Mouse (Mus musculus): Measurements from ENCODE around the gene Plagl1. TPM values are rescaled to one million over a fixed set of nuclear protein-coding genes. Genes with fewer than 3 reads are reported as not detected.

Gene Plagl1
- polyA plus RNA-seq, 1 experiment from 2014 or later = 466 TPM

DNA sequence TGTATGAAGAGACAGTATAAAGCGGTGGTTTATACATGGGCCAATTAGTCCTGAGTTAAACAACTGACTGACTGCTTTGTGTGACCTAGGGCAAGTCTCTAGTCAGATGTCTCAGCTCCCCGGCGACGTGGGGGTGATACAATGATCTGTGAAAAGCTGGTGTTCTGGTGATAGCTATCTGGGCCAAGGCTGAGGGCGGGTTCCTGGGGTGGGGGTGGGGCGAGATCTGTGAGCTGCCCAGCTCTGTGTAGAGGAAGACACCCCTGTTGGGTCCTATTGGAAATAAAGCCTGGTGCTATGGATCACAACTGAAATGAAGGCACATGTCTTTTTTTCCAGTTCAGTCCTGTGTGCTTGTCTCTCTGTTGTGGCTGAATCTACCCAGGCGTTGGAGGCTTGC lies 3.2 kb downstream of the Plagl1 start:
- H3K36me3 ChIP-seq (ENCODE audit: control insufficient read depth, insufficient read depth, low read length) = no peaks in the 10 kb centered on the region
- no peak; the same call in 1 of the 2 replicates for ATAC-seq (ENCODE audit: insufficient number of reproducible peaks, insufficient read depth, low FRiP score, low read depth)
- no peaks in the 10 kb centered on the region for H3K27me3 ChIP-seq (ENCODE audit: control insufficient read depth, insufficient read depth, low read length)
- H3K9ac ChIP-seq (replicated peaks; ENCODE audit: low read depth, low read length) = no peak overlapping the region
- H3K27ac ChIP-seq (ENCODE audit: low read length) = no peak overlapping the region
- no peaks in the 10 kb centered on the region for H3K9me3 ChIP-seq (ENCODE audit: control insufficient read depth, low read depth, low read length)
- WGBS = 38% methylated on average over 7 of the region's 7 CpGs
- H3K4me1 ChIP-seq (ENCODE audit: control insufficient read depth, insufficient read depth, low read length) = 0 out of 2 replicates have a peak, but pooled peaks cover 5% of the 10 kb centered on the region
- H3K4me2 ChIP-seq (replicated peaks; ENCODE audit: low read depth, low read length) = no peak overlapping the region
- H3K4me3 ChIP-seq (ENCODE audit: low read depth, low read length) = no peak overlapping the region

GRCm38 (mm10) chr10:13065129-13065752 lies 4.9 kb downstream of the Plagl1 start:
- H3K4me3 ChIP-seq (ENCODE audit: low read depth, low read length) = no peak overlapping the region
- 0 out of 2 replicates have a peak, but pooled peaks cover 5% of the 10 kb centered on the region for H3K4me1 ChIP-seq (ENCODE audit: control insufficient read depth, insufficient read depth, low read length)
- no peak overlapping the region for H3K4me2 ChIP-seq (replicated peaks; ENCODE audit: low read depth, low read length)
- 57% methylated on average over 3 of the region's 3 CpGs for WGBS
- H3K9me3 ChIP-seq (ENCODE audit: control insufficient read depth, low read depth, low read length) = no peaks in the 10 kb centered on the region
- no peak for ATAC-seq (ENCODE audit: insufficient number of reproducible peaks, insufficient read depth, low FRiP score, low read depth)
- no peaks in the 10 kb centered on the region for H3K36me3 ChIP-seq (ENCODE audit: control insufficient read depth, insufficient read depth, low read length)
- H3K27me3 ChIP-seq (ENCODE audit: control insufficient read depth, insufficient read depth, low read length) = no peaks in the 10 kb centered on the region
- no peak overlapping the region for H3K27ac ChIP-seq (ENCODE audit: low read length)
- H3K9ac ChIP-seq (replicated peaks; ENCODE audit: low read depth, low read length) = no peak overlapping the region

DNA sequence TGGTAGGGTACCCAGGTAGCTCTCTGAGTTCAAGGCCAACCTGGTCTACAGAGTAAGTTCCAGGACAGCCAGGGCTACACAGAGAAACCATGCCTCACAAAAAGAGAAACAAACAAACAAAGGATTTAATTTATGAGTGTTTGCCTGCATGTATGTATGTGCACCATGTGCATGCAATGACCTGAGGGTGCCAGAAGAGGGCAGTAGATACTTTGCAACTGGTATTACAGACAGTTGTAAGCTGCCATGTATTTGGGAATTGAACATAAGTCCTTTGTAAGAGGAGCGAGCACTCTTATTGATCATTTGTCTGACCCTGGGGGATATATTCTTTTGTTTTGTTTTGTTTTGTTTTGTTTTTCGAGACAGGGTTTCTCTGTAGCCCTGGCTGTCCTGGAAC lies 10.7 kb downstream of the Plagl1 start:
- no peak overlapping the region for H3K4me3 ChIP-seq (ENCODE audit: low read depth, low read length)
- H3K4me2 ChIP-seq (replicated peaks; ENCODE audit: low read depth, low read length) = no peak overlapping the region
- no peak overlapping the region for H3K9ac ChIP-seq (replicated peaks; ENCODE audit: low read depth, low read length)
- H3K9me3 ChIP-seq (ENCODE audit: control insufficient read depth, low read depth, low read length) = no peaks in the 10 kb centered on the region
- no peaks in the 10 kb centered on the region for H3K36me3 ChIP-seq (ENCODE audit: control insufficient read depth, insufficient read depth, low read length)
- H3K27ac ChIP-seq (ENCODE audit: low read length) = no peak overlapping the region
- ATAC-seq (ENCODE audit: insufficient number of reproducible peaks, insufficient read depth, low FRiP score, low read depth) = no peak
- H3K27me3 ChIP-seq (ENCODE audit: control insufficient read depth, insufficient read depth, low read length) = no peaks in the 10 kb centered on the region
- WGBS = 93% methylated on average over 2 of the region's 2 CpGs
- no peaks in the 10 kb centered on the region for H3K4me1 ChIP-seq (ENCODE audit: control insufficient read depth, insufficient read depth, low read length)

DNA sequence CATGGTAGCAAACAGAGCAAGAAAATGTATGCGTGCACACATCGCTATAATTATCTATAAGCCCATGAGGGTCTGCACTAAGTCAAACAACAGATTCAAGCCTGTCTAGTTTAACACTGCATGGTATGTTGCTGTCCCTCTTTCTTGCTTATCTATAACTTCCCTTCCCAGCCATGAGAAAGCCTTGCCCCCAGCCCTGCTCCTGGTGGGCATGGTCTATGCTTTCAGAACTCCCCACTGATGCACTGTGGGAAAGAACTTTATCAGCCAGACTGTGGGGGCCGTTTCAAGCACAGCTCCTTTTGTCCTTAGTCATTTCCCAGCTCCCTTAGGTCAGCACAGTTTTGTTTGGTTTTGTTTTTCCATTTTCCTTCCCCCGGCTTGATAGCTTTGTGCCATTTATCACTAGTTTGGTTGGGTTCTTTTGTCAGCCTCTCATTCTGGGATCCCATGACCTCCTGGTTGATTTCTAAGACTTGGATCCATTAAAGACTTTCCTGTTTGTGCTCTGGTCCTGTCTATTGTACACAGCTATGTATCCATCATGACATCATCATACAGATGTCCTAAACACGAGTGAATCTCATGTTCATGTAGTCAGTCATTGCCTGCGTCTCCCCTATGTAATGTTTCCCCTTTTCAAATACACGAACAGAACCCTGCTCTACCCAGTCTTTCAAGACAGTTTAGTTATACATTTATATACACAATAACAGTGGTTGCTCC lies 16.7 kb downstream of the Plagl1 start:
- Histone ChIP-seq H3K4me2 (replicated peaks; ENCODE audit: low read depth, low read length) (no peak overlapping the region), H3K4me1 (ENCODE audit: control insufficient read depth, insufficient read depth, low read length) (no peaks in the 10 kb centered on the region), H3K9me3 (ENCODE audit: control insufficient read depth, low read depth, low read length) (no peaks in the 10 kb centered on the region), H3K36me3 (ENCODE audit: control insufficient read depth, insufficient read depth, low read length) (no peaks in the 10 kb centered on the region), H3K27me3 (ENCODE audit: control insufficient read depth, insufficient read depth, low read length) (no peaks in the 10 kb centered on the region), H3K27ac (ENCODE audit: low read length) (no peak overlapping the region), H3K9ac (replicated peaks; ENCODE audit: low read depth, low read length) (no peak overlapping the region), H3K4me3 (ENCODE audit: low read depth, low read length) (no peak overlapping the region)
- no peak for ATAC-seq (ENCODE audit: insufficient number of reproducible peaks, insufficient read depth, low FRiP score, low read depth)
- WGBS = 38% methylated on average over 7 of the region's 7 CpGs

GRCm38 (mm10) chr10:13082459-13082858 lies 22.2 kb downstream of the Plagl1 start:
- Histone ChIP-seq H3K4me1 (ENCODE audit: control insufficient read depth, insufficient read depth, low read length) (no peaks in the 10 kb centered on the region), H3K4me2 (replicated peaks; ENCODE audit: low read depth, low read length) (no peak overlapping the region), H3K27ac (ENCODE audit: low read length) (no peak overlapping the region), H3K27me3 (ENCODE audit: control insufficient read depth, insufficient read depth, low read length) (no peaks in the 10 kb centered on the region), H3K36me3 (ENCODE audit: control insufficient read depth, insufficient read depth, low read length) (no peaks in the 10 kb centered on the region), H3K9ac (replicated peaks; ENCODE audit: low read depth, low read length) (no peak overlapping the region), H3K9me3 (ENCODE audit: control insufficient read depth, low read depth, low read length) (no peaks in the 10 kb centered on the region), H3K4me3 (ENCODE audit: low read depth, low read length) (no peak overlapping the region)
- no peak for ATAC-seq (ENCODE audit: insufficient number of reproducible peaks, insufficient read depth, low FRiP score, low read depth)
- 67% methylated on average over 12 of the region's 12 CpGs for WGBS

- H3K4me1 ChIP-seq (ENCODE audit: control insufficient read depth, insufficient read depth, low read length) = no peaks in the 10 kb centered on the region
- peak overlapping the region; percentile 41 for H3K4me2 ChIP-seq (replicated peaks; ENCODE audit: low read depth, low read length)
- peak overlapping the region; percentile 70 for H3K27ac ChIP-seq (ENCODE audit: low read length)
- WGBS = 48% methylated on average over 70 of the region's 70 CpGs
- no peaks in the 10 kb centered on the region for H3K27me3 ChIP-seq (ENCODE audit: control insufficient read depth, insufficient read depth, low read length)
- peak overlapping the region; percentile 54 for H3K4me3 ChIP-seq (ENCODE audit: low read depth, low read length)
- no peaks in the 10 kb centered on the region for H3K36me3 ChIP-seq (ENCODE audit: control insufficient read depth, insufficient read depth, low read length)
- H3K9me3 ChIP-seq (ENCODE audit: control insufficient read depth, low read depth, low read length) = peaks cover 28% of the 10 kb centered on the region
- peak overlapping the region; percentile 78 for H3K9ac ChIP-seq (replicated peaks; ENCODE audit: low read depth, low read length)
- ATAC-seq (ENCODE audit: insufficient number of reproducible peaks, insufficient read depth, low FRiP score, low read depth) = peak; percentile 94
These were observed 30.5 kb downstream of the Plagl1 start for GRCm38 (mm10) chr10:13090596-13091424.

GRCm38 (mm10) chr10:13092996-13093395 lies 32.7 kb downstream of the Plagl1 start:
- Histone ChIP-seq H3K4me3 (ENCODE audit: low read depth, low read length) (peak overlapping the region; percentile 16; the same call in 1 of the 2 replicates), H3K9ac (replicated peaks; ENCODE audit: low read depth, low read length) (no peak overlapping the region), H3K4me1 (ENCODE audit: control insufficient read depth, insufficient read depth, low read length) (no peaks in the 10 kb centered on the region), H3K36me3 (ENCODE audit: control insufficient read depth, insufficient read depth, low read length) (no peaks in the 10 kb centered on the region), H3K27ac (ENCODE audit: low read length) (no peak overlapping the region), H3K4me2 (replicated peaks; ENCODE audit: low read depth, low read length) (peak overlapping the region; percentile 39), H3K9me3 (ENCODE audit: control insufficient read depth, low read depth, low read length) (peaks cover 28% of the 10 kb centered on the region), H3K27me3 (ENCODE audit: control insufficient read depth, insufficient read depth, low read length) (no peaks in the 10 kb centered on the region)
- 62% methylated on average over 3 of the region's 3 CpGs for WGBS
- ATAC-seq (ENCODE audit: insufficient number of reproducible peaks, insufficient read depth, low FRiP score, low read depth) = no peak

DNA sequence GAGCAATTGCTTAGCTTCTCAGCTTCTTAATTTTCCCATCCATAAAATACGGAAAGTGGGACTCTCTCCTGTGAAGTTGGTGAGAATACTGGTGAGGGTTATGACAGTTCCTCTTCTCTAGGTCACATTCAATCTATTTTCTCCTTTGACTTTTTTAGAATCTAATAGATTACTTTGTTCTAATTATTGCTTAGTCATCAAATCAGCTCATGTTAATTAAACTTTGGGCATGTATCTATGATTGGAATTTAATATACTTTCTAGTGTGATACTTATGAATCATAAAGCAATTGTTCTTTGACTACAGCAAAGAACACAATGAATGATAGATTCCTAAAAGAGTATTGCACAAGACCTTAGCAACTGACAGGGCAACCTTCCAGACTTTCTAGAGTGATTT lies 38.6 kb downstream of the Plagl1 start:
- H3K4me2 ChIP-seq (replicated peaks; ENCODE audit: low read depth, low read length) = no peak overlapping the region
- no peaks in the 10 kb centered on the region for H3K36me3 ChIP-seq (ENCODE audit: control insufficient read depth, insufficient read depth, low read length)
- H3K9me3 ChIP-seq (ENCODE audit: control insufficient read depth, low read depth, low read length) = peaks cover 6% of the 10 kb centered on the region; the same call in 1 of the 2 replicates
- H3K27me3 ChIP-seq (ENCODE audit: control insufficient read depth, insufficient read depth, low read length) = no peaks in the 10 kb centered on the region
- peaks cover 16% of the 10 kb centered on the region; the same call in 1 of the 2 replicates for H3K4me1 ChIP-seq (ENCODE audit: control insufficient read depth, insufficient read depth, low read length)
- ATAC-seq (ENCODE audit: insufficient number of reproducible peaks, insufficient read depth, low FRiP score, low read depth) = no peak
- no peak overlapping the region for H3K9ac ChIP-seq (replicated peaks; ENCODE audit: low read depth, low read length)
- WGBS = 91% methylated on average over 1 of the region's 1 CpGs
- H3K27ac ChIP-seq (ENCODE audit: low read length) = no peak overlapping the region
- H3K4me3 ChIP-seq (ENCODE audit: low read depth, low read length) = no peak overlapping the region
